Comparison of ENCODE assay signal across 16 mouse cellular contexts in genomic region chr16:25041165-25041564, GRCm38 (mm10).
DNase-seq lines count a peak whose midpoint lies in the region; ATAC-seq and TF ChIP-seq lines count a peak whose summit lies in the region.
"Had no signal": no experiment of that assay in that cellular context is flagged by ENCODE, and none has a peak within 500 bp of the region (broad histone marks: within the 10 kb centered on the region; RNA-seq: fewer than 3 reads in every experiment).

No protein-coding gene starts in this region.

- H3K9ac ChIP-seq in lung, postnatal 0 days (replicated peaks; ENCODE audit: low read depth) = no peak overlapping the region
- H3K9ac ChIP-seq: limb, embryonic 12.5 days; lung, embryonic 14.5 days; midbrain, embryonic 12.5 days had no signal

- WGBS in lung, postnatal 0 days = 81% methylated on average over 8 of the region's 8 CpGs
- WGBS in lung, adult 2 months = 83% methylated on average over 8 of the region's 8 CpGs

- H3K4me3 ChIP-seq in lung, postnatal 0 days (ENCODE audit: low read depth, low read length) = no peak overlapping the region
- no peak overlapping the region for H3K4me3 ChIP-seq in lung, adult 2 months (replicated peaks; ENCODE audit: extremely low read depth, low read depth, low read length)
- H3K4me3 ChIP-seq: erythroblast, embryonic 14.5 days; limb, embryonic 12.5 days; midbrain, embryonic 12.5 days had no signal

- intact Hi-C loops in heart, postnatal 10 days (cut with DNase I) = no loop called here

- H3K4me2 ChIP-seq in lung, postnatal 0 days (replicated peaks; ENCODE audit: low read depth, low read length) = no peak overlapping the region
- H3K4me2 ChIP-seq: limb, embryonic 12.5 days; lung, embryonic 14.5 days; midbrain, embryonic 12.5 days had no signal

- H3K4me1 ChIP-seq in lung, postnatal 0 days (ENCODE audit: insufficient read depth, low read depth, low read length) = 0 out of 2 replicates have a peak, but pooled peaks cover 15% of the 10 kb centered on the region
- H3K4me1 ChIP-seq in lung, adult 2 months (ENCODE audit: control insufficient read depth, insufficient read depth, low read length) = peaks cover 2% of the 10 kb centered on the region; the same call in 1 of the 2 replicates
- H3K4me1 ChIP-seq: midbrain, embryonic 12.5 days had no signal

- ATAC-seq in lung, postnatal 0 days = no peak
- no peak for ATAC-seq in CD4-positive, CD25-positive, alpha-beta regulatory T cell, adult 4 months
- ATAC-seq: hindbrain, embryonic 16.5 days had no signal

- no peaks in the 10 kb centered on the region for H3K27me3 ChIP-seq in lung, postnatal 0 days (replicated peaks; ENCODE audit: insufficient read depth, low read length)
- H3K27me3 ChIP-seq: limb, embryonic 12.5 days; Patski had no signal

- no peak for TF ChIP-seq CTCF in lung, postnatal 0 days (IDR thresholded peaks at IDR 0.05)
- no peak for TF ChIP-seq CTCF in lung, adult 2 months (IDR thresholded peaks at IDR 0.05; ENCODE audit: insufficient read depth, low read length)

- no peaks in the 10 kb centered on the region for H3K9me3 ChIP-seq in lung, postnatal 0 days (ENCODE audit: low read length)
- H3K9me3 ChIP-seq: limb, embryonic 12.5 days; midbrain, embryonic 12.5 days had no signal

- no peak for TF ChIP-seq POLR2A in lung, adult 2 months (IDR thresholded peaks at IDR 0.05; ENCODE audit: borderline replicate concordance, extremely low read depth, low read depth, low read length)

- no peak overlapping the region for H3K27ac ChIP-seq in lung, postnatal 0 days (ENCODE audit: low read length)
- H3K27ac ChIP-seq: midbrain, embryonic 12.5 days had no signal

- no peaks in the 10 kb centered on the region for H3K36me3 ChIP-seq in lung, postnatal 0 days (ENCODE audit: insufficient read depth, low read length)
- H3K36me3 ChIP-seq: limb, embryonic 12.5 days; midbrain, embryonic 12.5 days had no signal

- peak; percentile 78 for DNase-seq in heart, adult 11 months
- DNase-seq in heart, postnatal 10 days = no peak
- DNase-seq in lung, postnatal 0 days (ENCODE audit: low spot score) = peak; percentile 24
- no peak for DNase-seq in lung, adult 2 months
- DNase-seq in gonadal fat pad, adult 2 months (ENCODE audit: low read depth) = peak; percentile 85
- DNase-seq in gastrocnemius, postnatal 4 days (ENCODE audit: low spot score in 2 of 2) = no peak
- DNase-seq: adrenal gland, postnatal 25 days; kidney, adult 18-20 months; thymus, postnatal 4 days had no signal

- TF ChIP-seq EP300 in lung, postnatal 0 days (IDR thresholded peaks at IDR 0.05) = no peak

Comparison
In these comparisons a context has a peak if more than half of its experiments do, and no peak if none do; other contexts are left out.
1. DNase-seq: peak in heart, adult 11 months (single experiment), lung, postnatal 0 days (single experiment) and gonadal fat pad, adult 2 months (single experiment); none in heart, postnatal 10 days (0 of 2), lung, adult 2 months (single experiment) and gastrocnemius, postnatal 4 days (0 of 2).